Mouse (Mus musculus) stomach, postnatal 0 days (tissue): ENCODE data around the gene Cmbl.

Experiments
- CTCF ChIP-seq: IDR thresholded peaks from 2 replicates; pipeline ENCODE4 v1.5.1; 2016; ENCODE audit warnings: antibody characterized with exemption, low read depth, mild to moderate bottlenecking, moderate library complexity
- EP300 ChIP-seq: optimal IDR thresholded peaks from 2 replicates; pipeline ENCODE3; 2016; ENCODE audit warnings: antibody characterized with exemption

- TF ChIP-seq CTCF (no peak), EP300 (no peak)
Measured at GRCm38 (mm10) chr15:31611976-31612375, 46.8 kb downstream of the Cmbl start.
